Mouse (Mus musculus): ENCODE results near the gene Gm9736. TPM values are rescaled to one million over a fixed set of nuclear protein-coding genes. Genes with fewer than 3 reads are reported as not detected.
"Not testable (repeated sequence)": the region's sequence is repeated elsewhere in the genome, so short reads cannot be mapped to it uniquely, and the experiment has no call there.

The Gm9736 gene
- polyA plus RNA-seq, 1 experiment from 2014 or later, result not detected

- WGBS, result 63% methylated on average over 4 of the region's 5 CpGs
- H3K9ac ChIP-seq (ENCODE audit: low read length); ATAC-seq (replicated peaks; ENCODE audit: low FRiP score); H3K4me2 ChIP-seq (ENCODE audit: low read depth, low read length, severe bottlenecking); H3K4me1 ChIP-seq (replicated peaks; ENCODE audit: control insufficient read depth, insufficient read depth, low read length); H3K4me3 ChIP-seq (ENCODE audit: low read depth, low read length); H3K9me3 ChIP-seq (ENCODE audit: control insufficient read depth, low read length); H3K36me3 ChIP-seq (ENCODE audit: control insufficient read depth, insufficient read depth, low read length); H3K27ac ChIP-seq (ENCODE audit: low read depth, low read length); DNase-seq (ENCODE audit: low spot score); H3K27me3 ChIP-seq (ENCODE audit: control insufficient read depth, insufficient read depth, low read length): not testable (repeated sequence)
These were observed 9.0 kb downstream of the Gm9736 start, which contains the start of gene Gm18596 for GRCm38 (mm10) chr10:77741924-77742688. Gm18596 (minus strand) TSS chr10:77742638.

GRCm38 (mm10) chr10:77738929-77739328 is 12.2 kb downstream of the Gm9736 start:
- no peak overlapping the region for H3K4me2 ChIP-seq (ENCODE audit: low read depth, low read length, severe bottlenecking)
- H3K27ac ChIP-seq (ENCODE audit: low read depth, low read length), result no peak overlapping the region
- H3K9me3 ChIP-seq (ENCODE audit: control insufficient read depth, low read length), result no peaks in the 10 kb centered on the region; the same call in 1 of the 2 replicates
- no peak overlapping the region for H3K4me3 ChIP-seq (ENCODE audit: low read depth, low read length)
- WGBS, result 91% methylated on average over 4 of the region's 4 CpGs
- no peaks in the 10 kb centered on the region for H3K27me3 ChIP-seq (ENCODE audit: control insufficient read depth, insufficient read depth, low read length)
- no peak for DNase-seq (ENCODE audit: low spot score)
- H3K36me3 ChIP-seq (ENCODE audit: control insufficient read depth, insufficient read depth, low read length), result no peaks in the 10 kb centered on the region
- no peak overlapping the region for H3K9ac ChIP-seq (ENCODE audit: low read length)
- no peak for ATAC-seq (replicated peaks; ENCODE audit: low FRiP score)
- H3K4me1 ChIP-seq (replicated peaks; ENCODE audit: control insufficient read depth, insufficient read depth, low read length), result no peaks in the 10 kb centered on the region

GRCm38 (mm10) chr10:77735928-77736327 is 15.2 kb downstream of the Gm9736 start:
- Histone ChIP-seq H3K36me3 (ENCODE audit: control insufficient read depth, insufficient read depth, low read length) (no peaks in the 10 kb centered on the region), H3K27ac (ENCODE audit: low read depth, low read length) (no peak overlapping the region), H3K27me3 (ENCODE audit: control insufficient read depth, insufficient read depth, low read length) (no peaks in the 10 kb centered on the region), H3K4me3 (ENCODE audit: low read depth, low read length) (no peak overlapping the region), H3K4me1 (replicated peaks; ENCODE audit: control insufficient read depth, insufficient read depth, low read length) (no peaks in the 10 kb centered on the region), H3K4me2 (ENCODE audit: low read depth, low read length, severe bottlenecking) (no peak overlapping the region), H3K9me3 (ENCODE audit: control insufficient read depth, low read length) (no peaks in the 10 kb centered on the region; the same call in 1 of the 2 replicates), H3K9ac (ENCODE audit: low read length) (no peak overlapping the region)
- DNase-seq (ENCODE audit: low spot score) (no peak), ATAC-seq (replicated peaks; ENCODE audit: low FRiP score) (no peak)
- 94% methylated on average over 1 of the region's 1 CpGs for WGBS

GRCm38 (mm10) chr10:77729241-77729640 is 21.9 kb downstream of the Gm9736 start:
- no peaks in the 10 kb centered on the region for H3K4me1 ChIP-seq (replicated peaks; ENCODE audit: control insufficient read depth, insufficient read depth, low read length)
- no peak overlapping the region for H3K4me3 ChIP-seq (ENCODE audit: low read depth, low read length)
- H3K4me2 ChIP-seq (ENCODE audit: low read depth, low read length, severe bottlenecking), result no peak overlapping the region
- no peaks in the 10 kb centered on the region for H3K27me3 ChIP-seq (ENCODE audit: control insufficient read depth, insufficient read depth, low read length)
- DNase-seq (ENCODE audit: low spot score), result no peak
- no peak overlapping the region for H3K9ac ChIP-seq (ENCODE audit: low read length)
- no peak overlapping the region for H3K27ac ChIP-seq (ENCODE audit: low read depth, low read length)
- WGBS, result 63% methylated on average over 4 of the region's 4 CpGs
- no peaks in the 10 kb centered on the region for H3K36me3 ChIP-seq (ENCODE audit: control insufficient read depth, insufficient read depth, low read length)
- no peak for ATAC-seq (replicated peaks; ENCODE audit: low FRiP score)
- H3K9me3 ChIP-seq (ENCODE audit: control insufficient read depth, low read length), result no peaks in the 10 kb centered on the region

GRCm38 (mm10) chr10:77728280-77728679 is 22.9 kb downstream of the Gm9736 start:
- ATAC-seq (replicated peaks; ENCODE audit: low FRiP score) (no peak), DNase-seq (ENCODE audit: low spot score) (no peak)
- no peak overlapping the region for H3K27ac ChIP-seq (ENCODE audit: low read depth, low read length)
- no peaks in the 10 kb centered on the region for H3K4me1 ChIP-seq (replicated peaks; ENCODE audit: control insufficient read depth, insufficient read depth, low read length)
- no peak overlapping the region for H3K4me3 ChIP-seq (ENCODE audit: low read depth, low read length)
- H3K27me3 ChIP-seq (ENCODE audit: control insufficient read depth, insufficient read depth, low read length), result no peaks in the 10 kb centered on the region
- 67% methylated on average over 4 of the region's 4 CpGs for WGBS
- H3K4me2 ChIP-seq (ENCODE audit: low read depth, low read length, severe bottlenecking), result no peak overlapping the region
- no peaks in the 10 kb centered on the region for H3K36me3 ChIP-seq (ENCODE audit: control insufficient read depth, insufficient read depth, low read length)
- no peak overlapping the region for H3K9ac ChIP-seq (ENCODE audit: low read length)
- H3K9me3 ChIP-seq (ENCODE audit: control insufficient read depth, low read length), result no peaks in the 10 kb centered on the region

GRCm38 (mm10) chr10:77726186-77726585 is 25.0 kb downstream of the Gm9736 start, which contains the start of gene Gm10100:
Gm10100 (plus strand) TSS chr10:77726486.
- ATAC-seq (replicated peaks; ENCODE audit: low FRiP score) (no peak), DNase-seq (ENCODE audit: low spot score) (no peak)
- Histone ChIP-seq H3K27me3 (ENCODE audit: control insufficient read depth, insufficient read depth, low read length) (no peaks in the 10 kb centered on the region), H3K4me2 (ENCODE audit: low read depth, low read length, severe bottlenecking) (no peak within 1 kb of the TSS), H3K36me3 (ENCODE audit: control insufficient read depth, insufficient read depth, low read length) (no peaks in the 10 kb centered on the region), H3K9ac (ENCODE audit: low read length) (no peak within 1 kb of the TSS), H3K4me3 (ENCODE audit: low read depth, low read length) (no peak within 1 kb of the TSS), H3K4me1 (replicated peaks; ENCODE audit: control insufficient read depth, insufficient read depth, low read length) (no peaks in the 10 kb centered on the region), H3K27ac (ENCODE audit: low read depth, low read length) (no peak within 1 kb of the TSS), H3K9me3 (ENCODE audit: control insufficient read depth, low read length) (no peaks in the 10 kb centered on the region)
- 52% methylated on average over 3 of the region's 3 CpGs for WGBS

GRCm38 (mm10) chr10:77724855-77725254 is 26.3 kb downstream of the Gm9736 start:
- ATAC-seq (replicated peaks; ENCODE audit: low FRiP score), result no peak
- Histone ChIP-seq H3K4me2 (ENCODE audit: low read depth, low read length, severe bottlenecking) (no peak overlapping the region), H3K27me3 (ENCODE audit: control insufficient read depth, insufficient read depth, low read length) (no peaks in the 10 kb centered on the region), H3K4me1 (replicated peaks; ENCODE audit: control insufficient read depth, insufficient read depth, low read length) (no peaks in the 10 kb centered on the region), H3K4me3 (ENCODE audit: low read depth, low read length) (no peak overlapping the region), H3K27ac (ENCODE audit: low read depth, low read length) (no peak overlapping the region), H3K9me3 (ENCODE audit: control insufficient read depth, low read length) (no peaks in the 10 kb centered on the region), H3K36me3 (ENCODE audit: control insufficient read depth, insufficient read depth, low read length) (no peaks in the 10 kb centered on the region), H3K9ac (ENCODE audit: low read length) (no peak overlapping the region)
- WGBS, result 83% methylated on average over 8 of the region's 8 CpGs
- no peak for DNase-seq (ENCODE audit: low spot score)

- H3K4me1 ChIP-seq (replicated peaks; ENCODE audit: control insufficient read depth, insufficient read depth, low read length); H3K36me3 ChIP-seq (ENCODE audit: control insufficient read depth, insufficient read depth, low read length); ATAC-seq (replicated peaks; ENCODE audit: low FRiP score); H3K27ac ChIP-seq (ENCODE audit: low read depth, low read length); DNase-seq (ENCODE audit: low spot score); H3K9ac ChIP-seq (ENCODE audit: low read length); H3K4me3 ChIP-seq (ENCODE audit: low read depth, low read length); H3K4me2 ChIP-seq (ENCODE audit: low read depth, low read length, severe bottlenecking); H3K9me3 ChIP-seq (ENCODE audit: control insufficient read depth, low read length); H3K27me3 ChIP-seq (ENCODE audit: control insufficient read depth, insufficient read depth, low read length): not testable (repeated sequence)
- WGBS, result 64% methylated on average over 1 of the region's 1 CpGs
These were observed 30.9 kb downstream of the Gm9736 start, which contains the start of gene Krtap12-1 for GRCm38 (mm10) chr10:77720299-77720698. Krtap12-1 (plus strand) TSS chr10:77720599.

GRCm38 (mm10) chr10:77715507-77715906 is 35.6 kb downstream of the Gm9736 start, which contains the start of gene Gm10142:
Gm10142 (plus strand) TSS chr10:77715807.
- DNase-seq (ENCODE audit: low spot score) (no peak), ATAC-seq (replicated peaks; ENCODE audit: low FRiP score) (no peak)
- no peak within 1 kb of the TSS for H3K4me2 ChIP-seq (ENCODE audit: low read depth, low read length, severe bottlenecking)
- H3K4me3 ChIP-seq (ENCODE audit: low read depth, low read length), result no peak within 1 kb of the TSS
- no peaks in the 10 kb centered on the region for H3K27me3 ChIP-seq (ENCODE audit: control insufficient read depth, insufficient read depth, low read length)
- H3K36me3 ChIP-seq (ENCODE audit: control insufficient read depth, insufficient read depth, low read length), result no peaks in the 10 kb centered on the region
- no peaks in the 10 kb centered on the region for H3K4me1 ChIP-seq (replicated peaks; ENCODE audit: control insufficient read depth, insufficient read depth, low read length)
- WGBS, result 80% methylated on average over 1 of the region's 1 CpGs
- H3K9me3 ChIP-seq (ENCODE audit: control insufficient read depth, low read length), result no peaks in the 10 kb centered on the region
- no peak within 1 kb of the TSS for H3K9ac ChIP-seq (ENCODE audit: low read length)
- H3K27ac ChIP-seq (ENCODE audit: low read depth, low read length), result no peak within 1 kb of the TSS

Data from forebrain, embryonic 11.5 days (tissue).